Mouse (Mus musculus) midbrain, embryonic 10.5 days (tissue): Measurements from ENCODE around the gene Atrnl1. TPM values are rescaled to one million over a fixed set of nuclear protein-coding genes. Genes with fewer than 3 reads are reported as not detected.

Experiments used
- DNase-seq: peaks from one replicate; pipeline ENCODE4 v3.0.0-alpha.2; 2017; ENCODE audit warnings: low spot score
- H3K27ac ChIP-seq: fragments of 300-500 bp; sonication (generic); replicated peaks from 2 replicates; pipeline ENCODE4 v1.5.1; 2016; ENCODE audit warnings: mild to moderate bottlenecking
- H3K27me3 ChIP-seq: fragments of 300-500 bp; sonication (generic); 2 replicates; pipeline ENCODE4 v1.6.1; 2016; ENCODE audit warnings: low read depth, mild to moderate bottlenecking; ENCODE audit not compliant: poor library complexity, severe bottlenecking
- H3K36me3 ChIP-seq: fragments of 300-500 bp; sonication (generic); 2 replicates; pipeline ENCODE4 v1.6.1; 2016; ENCODE audit warnings: mild to moderate bottlenecking, moderate library complexity
- H3K4me1 ChIP-seq: fragments of 300-500 bp; sonication (generic); 2 replicates; pipeline ENCODE4 v1.6.1; 2016
- H3K4me3 ChIP-seq: fragments of 300-500 bp; sonication (generic); 2 replicates; pipeline ENCODE4 v1.5.1; 2016; ENCODE audit warnings: mild to moderate bottlenecking, moderate library complexity
- H3K9me3 ChIP-seq: fragments of 300-500 bp; sonication (generic); replicated peaks from 2 replicates; pipeline ENCODE4 v1.6.1; 2016; ENCODE audit warnings: mild to moderate bottlenecking
- WGBS: fragments of 180-500 bp; shearing (Covaris S2); methylation state at CpG from one replicate; pipeline ENCODE4 v1.1.7; 2016; 5-methylcytosine and 5-hydroxymethylcytosine counted together
- polyA plus RNA-seq: library from polyadenylated mRNA; unstranded; fragments of >200 nt; fragmentation: Nextera tagmentation; extraction: Ambion mirVana; gene quantifications from 2 replicates; pipeline ENCODE4 v1.2.1, GENCODE M21; 2016

Atrnl1 gene
- polyA plus RNA-seq, 1 experiment from 2014 or later = 3.0 TPM

GRCm38 (mm10) chr19:58095776-58096175, 484.9 kb downstream of the Atrnl1 start:
- WGBS = 86% methylated on average over 7 of the region's 7 CpGs
- Histone ChIP-seq H3K36me3 (no peaks in the 10 kb centered on the region), H3K4me1 (0 out of 2 replicates have a peak, but pooled peaks cover 3% of the 10 kb centered on the region), H3K27ac (no peak overlapping the region), H3K9me3 (no peaks in the 10 kb centered on the region), H3K27me3 (peaks cover 4% of the 10 kb centered on the region; the same call in 1 of the 2 replicates), H3K4me3 (no peak overlapping the region)
- DNase-seq = no peak

DNA sequence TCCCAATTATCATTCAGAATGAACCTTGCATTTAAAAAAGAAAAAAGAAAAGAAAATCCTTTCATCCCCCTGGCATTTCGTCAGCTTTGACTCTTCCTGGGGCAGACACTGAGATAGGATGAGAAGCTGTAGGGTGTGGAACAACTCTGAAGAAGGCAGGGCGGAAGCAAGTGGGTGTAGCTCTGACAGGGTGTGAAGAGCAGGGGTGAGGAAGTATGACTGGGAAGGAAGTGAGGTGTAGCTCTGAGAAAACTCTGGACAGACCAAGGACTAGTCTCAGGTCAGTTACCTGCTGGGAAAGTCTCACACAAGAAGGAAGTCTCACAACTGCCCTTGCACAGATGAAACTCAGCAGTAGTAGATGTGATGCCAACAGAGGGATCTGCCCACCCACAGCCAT, 486.4 kb downstream of the Atrnl1 start:
- no peak for DNase-seq
- Histone ChIP-seq H3K9me3 (no peaks in the 10 kb centered on the region), H3K4me3 (no peak overlapping the region), H3K36me3 (no peaks in the 10 kb centered on the region), H3K27me3 (peaks cover 5% of the 10 kb centered on the region), H3K4me1 (0 out of 2 replicates have a peak, but pooled peaks cover 3% of the 10 kb centered on the region), H3K27ac (no peak overlapping the region)
- 89% methylated on average over 2 of the region's 2 CpGs for WGBS

GRCm38 (mm10) chr19:58099539-58099938, 488.7 kb downstream of the Atrnl1 start:
- no peak overlapping the region for H3K27ac ChIP-seq
- H3K4me1 ChIP-seq = 0 out of 2 replicates have a peak, but pooled peaks cover 3% of the 10 kb centered on the region
- no peak for DNase-seq
- peaks cover 28% of the 10 kb centered on the region for H3K27me3 ChIP-seq
- H3K9me3 ChIP-seq = no peaks in the 10 kb centered on the region
- H3K4me3 ChIP-seq = no peak overlapping the region
- no peaks in the 10 kb centered on the region for H3K36me3 ChIP-seq
- WGBS = 97% methylated on average over 5 of the region's 5 CpGs

DNA sequence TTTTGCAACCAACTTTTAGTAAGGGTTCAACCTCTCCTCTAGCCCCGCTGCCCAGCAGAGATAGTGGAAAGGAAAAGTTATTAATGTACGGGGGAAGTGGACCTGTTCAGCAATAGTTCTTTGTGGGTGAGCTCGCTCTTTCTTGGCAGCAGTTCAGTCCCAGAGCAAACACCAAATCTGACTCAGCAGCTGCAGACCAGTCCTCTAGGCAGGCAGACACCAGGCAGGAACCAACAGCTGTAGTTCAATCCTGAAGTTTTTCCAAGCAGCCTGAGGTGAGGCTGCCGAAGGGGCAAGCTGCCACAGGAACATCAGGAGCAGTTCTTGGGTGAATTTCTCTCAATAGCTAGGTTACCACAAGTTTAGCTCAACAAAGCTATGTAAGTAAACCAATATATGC, 489.5 kb downstream of the Atrnl1 start:
- Histone ChIP-seq H3K36me3 (no peaks in the 10 kb centered on the region), H3K27ac (no peak overlapping the region), H3K9me3 (no peaks in the 10 kb centered on the region), H3K4me3 (no peak overlapping the region), H3K4me1 (no peaks in the 10 kb centered on the region), H3K27me3 (peaks cover 36% of the 10 kb centered on the region)
- WGBS = 91% methylated on average over 4 of the region's 4 CpGs
- no peak for DNase-seq

GRCm38 (mm10) chr19:58104544-58104943, 493.7 kb downstream of the Atrnl1 start:
- Histone ChIP-seq H3K4me3 (no peak overlapping the region), H3K9me3 (no peaks in the 10 kb centered on the region), H3K4me1 (peaks cover 16% of the 10 kb centered on the region), H3K27ac (no peak overlapping the region), H3K27me3 (peaks cover 58% of the 10 kb centered on the region), H3K36me3 (no peaks in the 10 kb centered on the region)
- WGBS = 78% methylated on average over 7 of the region's 7 CpGs
- DNase-seq = no peak

DNA sequence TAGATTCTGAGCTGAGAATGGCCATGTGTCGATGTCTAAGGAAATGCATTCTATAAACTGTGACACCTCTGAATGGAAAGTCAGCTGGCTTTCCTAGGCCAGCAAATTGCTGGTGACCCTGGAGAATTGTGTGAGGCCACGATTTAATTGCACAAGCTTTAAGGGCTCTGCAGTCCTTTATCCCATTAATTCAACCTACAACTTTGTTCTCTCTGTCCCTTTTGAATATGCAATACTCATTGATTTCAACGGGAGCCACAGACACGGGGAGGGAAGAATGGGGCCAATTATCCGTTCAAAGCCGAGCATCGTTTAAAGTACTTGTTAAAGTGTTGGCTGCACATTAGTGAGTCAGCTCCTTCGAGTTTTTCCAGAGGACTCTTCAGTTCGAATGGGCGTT, 496.8 kb downstream of the Atrnl1 start:
- Histone ChIP-seq H3K36me3 (no peaks in the 10 kb centered on the region), H3K27me3 (peaks cover 71% of the 10 kb centered on the region), H3K4me1 (peaks cover 25% of the 10 kb centered on the region), H3K27ac (no peak overlapping the region), H3K4me3 (no peak overlapping the region), H3K9me3 (no peaks in the 10 kb centered on the region)
- no peak for DNase-seq
- 55% methylated on average over 10 of the region's 10 CpGs for WGBS

GRCm38 (mm10) chr19:58110491-58110890, 499.7 kb downstream of the Atrnl1 start:
- Histone ChIP-seq H3K36me3 (no peaks in the 10 kb centered on the region), H3K4me3 (no peak overlapping the region), H3K27me3 (peaks cover 43% of the 10 kb centered on the region), H3K4me1 (peaks cover 30% of the 10 kb centered on the region), H3K27ac (no peak overlapping the region), H3K9me3 (no peaks in the 10 kb centered on the region)
- 98% methylated on average over 3 of the region's 3 CpGs for WGBS
- DNase-seq = no peak

DNA sequence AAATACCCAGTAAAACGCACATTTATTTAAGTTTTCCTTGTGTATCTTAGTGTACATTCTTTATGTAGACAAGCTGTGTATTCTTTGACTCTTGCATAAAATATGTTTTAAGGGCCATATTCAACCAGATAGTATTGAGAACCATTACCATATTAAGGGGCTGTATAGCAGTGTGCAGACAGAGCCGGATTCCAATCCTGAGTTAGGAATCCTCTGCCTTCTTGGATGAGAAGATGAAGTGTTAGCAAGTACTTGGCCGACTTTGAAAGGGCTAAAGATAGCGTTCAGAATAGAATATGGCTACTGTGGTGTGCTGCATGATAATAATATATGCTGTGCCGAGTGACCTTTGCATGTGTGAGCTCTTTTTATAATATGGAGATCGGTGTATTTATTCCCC, 500.5 kb downstream of the Atrnl1 start:
- Histone ChIP-seq H3K4me1 (peaks cover 28% of the 10 kb centered on the region), H3K36me3 (no peaks in the 10 kb centered on the region), H3K27me3 (peaks cover 35% of the 10 kb centered on the region), H3K27ac (no peak overlapping the region), H3K4me3 (no peak overlapping the region), H3K9me3 (no peaks in the 10 kb centered on the region)
- 94% methylated on average over 6 of the region's 6 CpGs for WGBS
- no peak for DNase-seq

GRCm38 (mm10) chr19:58112151-58112550, 501.3 kb downstream of the Atrnl1 start:
- Histone ChIP-seq H3K4me3 (no peak overlapping the region), H3K9me3 (no peaks in the 10 kb centered on the region), H3K36me3 (no peaks in the 10 kb centered on the region), H3K27ac (0 out of 2 replicates have a peak overlapping the region, but pooled peaks have one; percentile 5), H3K4me1 (peaks cover 23% of the 10 kb centered on the region), H3K27me3 (peaks cover 30% of the 10 kb centered on the region)
- WGBS = 51% methylated on average over 5 of the region's 5 CpGs
- no peak for DNase-seq

GRCm38 (mm10) chr19:58113092-58113731, 502.4 kb downstream of the Atrnl1 start:
- Histone ChIP-seq H3K4me1 (peaks cover 14% of the 10 kb centered on the region), H3K9me3 (no peaks in the 10 kb centered on the region), H3K36me3 (no peaks in the 10 kb centered on the region), H3K27ac (no peak overlapping the region), H3K27me3 (peaks cover 30% of the 10 kb centered on the region), H3K4me3 (no peak overlapping the region)
- no peak for DNase-seq
- 82% methylated on average over 5 of the region's 5 CpGs for WGBS

DNA sequence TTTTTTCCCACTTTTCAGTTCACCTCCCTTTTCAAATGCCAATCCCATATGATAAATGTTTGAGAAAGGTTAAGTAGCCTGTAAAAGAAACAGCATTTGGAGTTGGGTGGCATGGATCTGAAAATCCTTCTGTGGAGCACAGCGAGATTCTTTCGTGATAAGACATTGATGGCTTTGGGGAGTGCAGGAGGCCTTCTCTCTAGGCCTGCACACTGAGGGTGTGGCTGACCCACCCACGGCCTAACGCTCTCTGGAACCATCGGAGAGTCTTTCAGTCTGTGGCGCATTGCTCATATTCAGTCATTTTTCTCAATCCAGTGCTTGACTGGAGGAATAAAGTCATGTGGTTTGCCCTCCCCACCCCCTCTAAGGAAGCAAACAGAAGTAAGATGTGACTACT, 506.8 kb downstream of the Atrnl1 start:
- no peaks in the 10 kb centered on the region for H3K36me3 ChIP-seq
- DNase-seq = no peak
- H3K4me1 ChIP-seq = peaks cover 10% of the 10 kb centered on the region
- no peaks in the 10 kb centered on the region for H3K9me3 ChIP-seq
- H3K27me3 ChIP-seq = no peaks in the 10 kb centered on the region
- no peak overlapping the region for H3K4me3 ChIP-seq
- 93% methylated on average over 6 of the region's 6 CpGs for WGBS
- no peak overlapping the region for H3K27ac ChIP-seq

GRCm38 (mm10) chr19:58118141-58118835, 507.5 kb downstream of the Atrnl1 start:
- Histone ChIP-seq H3K36me3 (no peaks in the 10 kb centered on the region), H3K4me3 (no peak overlapping the region), H3K9me3 (no peaks in the 10 kb centered on the region), H3K27ac (no peak overlapping the region), H3K4me1 (peaks cover 4% of the 10 kb centered on the region), H3K27me3 (no peaks in the 10 kb centered on the region)
- 94% methylated on average over 19 of the region's 19 CpGs for WGBS
- DNase-seq = no peak

GRCm38 (mm10) chr19:58118864-58119263, 508.0 kb downstream of the Atrnl1 start:
- WGBS = 93% methylated on average over 11 of the region's 11 CpGs
- DNase-seq = no peak
- Histone ChIP-seq H3K4me3 (no peak overlapping the region), H3K27me3 (no peaks in the 10 kb centered on the region), H3K36me3 (no peaks in the 10 kb centered on the region), H3K9me3 (no peaks in the 10 kb centered on the region), H3K27ac (no peak overlapping the region), H3K4me1 (peaks cover 4% of the 10 kb centered on the region)
